Mouse (Mus musculus) limb, embryonic 12.5 days (tissue): ENCODE measurements at regions not wholly inside any gene's neighbourhood (a gene's known extent, or its start where the extent isn't known, plus 50 kb on each side); places are given as distances from the start of the nearest gene placed in this dataset.
A peak's percentile ranks its signal among the peaks of the same experiment; 100 is the strongest.

Experiments used
- ATAC-seq: fragments of 200-750 bp; cut with Nextera tagmentation; 2 replicates; pipeline ENCODE4 v1.8.0; 2017; ENCODE audit warnings: low read depth, moderate TSS enrichment; ENCODE audit not compliant: insufficient number of reproducible peaks, insufficient read depth, low FRiP score, low TSS enrichment
- H3K27ac ChIP-seq: fragments of 300-500 bp; sonication (generic); 2 replicates; pipeline ENCODE4 v1.5.1; 2016; ENCODE audit warnings: mild to moderate bottlenecking, moderate library complexity
- H3K27me3 ChIP-seq: fragments of 300-500 bp; sonication (generic); 2 replicates; pipeline ENCODE4 v1.6.1; 2016; ENCODE audit warnings: mild to moderate bottlenecking, moderate library complexity
- H3K36me3 ChIP-seq: fragments of 300-500 bp; sonication (generic); 2 replicates; pipeline ENCODE4 v1.6.1; 2016; ENCODE audit warnings: mild to moderate bottlenecking, moderate library complexity
- H3K4me1 ChIP-seq: fragments of 300-500 bp; sonication (generic); replicated peaks from 2 replicates; pipeline ENCODE4 v1.6.1; 2016
- H3K4me2 ChIP-seq: fragments of 300-500 bp; sonication (generic); 2 replicates; pipeline ENCODE4 v1.6.1; 2016; ENCODE audit warnings: mild to moderate bottlenecking, moderate library complexity
- H3K4me3 ChIP-seq: fragments of 300-500 bp; sonication (generic); replicated peaks from 2 replicates; pipeline ENCODE4 v1.5.1; 2016; ENCODE audit warnings: mild to moderate bottlenecking
- H3K9ac ChIP-seq: fragments of 300-500 bp; sonication (generic); replicated peaks from 2 replicates; pipeline ENCODE4 v1.6.1; 2016; ENCODE audit warnings: mild to moderate bottlenecking, moderate library complexity
- H3K9me3 ChIP-seq: fragments of 300-500 bp; sonication (generic); 2 replicates; pipeline ENCODE4 v1.6.1; 2016; ENCODE audit warnings: mild to moderate bottlenecking, moderate library complexity
- WGBS: fragments of 180-500 bp; shearing (Covaris S2); methylation state at CpG from one replicate; pipeline ENCODE4 v1.1.7; 2016; 5-methylcytosine and 5-hydroxymethylcytosine counted together

DNA sequence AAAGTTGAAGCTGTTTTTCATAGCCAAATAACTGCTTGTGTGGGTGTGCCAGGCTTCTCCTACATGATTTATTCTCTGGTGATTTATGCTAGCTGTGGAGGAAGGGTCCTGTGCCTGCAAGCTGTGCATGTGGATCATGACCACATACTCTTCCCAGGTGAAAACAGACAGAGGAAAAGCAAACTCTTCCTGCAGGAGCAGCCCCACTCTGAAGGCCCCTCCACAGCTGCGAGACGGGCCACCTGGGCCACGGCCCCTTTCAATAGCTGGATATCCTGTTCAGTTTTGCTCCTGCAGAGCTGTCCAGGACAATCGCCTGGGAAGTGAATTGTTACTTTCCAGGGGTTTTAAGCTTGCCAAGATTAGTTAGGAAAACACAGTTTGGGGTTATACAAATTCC is 722.3 kb upstream of the Marcks start:
- no peaks in the 10 kb centered on the region for H3K36me3 ChIP-seq
- H3K4me3 ChIP-seq: no peak overlapping the region
- H3K9me3 ChIP-seq: no peaks in the 10 kb centered on the region
- 28% methylated on average over 4 of the region's 4 CpGs for WGBS
- no peak overlapping the region for H3K4me2 ChIP-seq
- H3K4me1 ChIP-seq: peaks cover 6% of the 10 kb centered on the region; the same call in 1 of the 2 replicates
- no peak overlapping the region for H3K9ac ChIP-seq
- ATAC-seq: peak; percentile 80
- H3K27me3 ChIP-seq: no peaks in the 10 kb centered on the region
- peak overlapping the region; percentile 66 for H3K27ac ChIP-seq

DNA sequence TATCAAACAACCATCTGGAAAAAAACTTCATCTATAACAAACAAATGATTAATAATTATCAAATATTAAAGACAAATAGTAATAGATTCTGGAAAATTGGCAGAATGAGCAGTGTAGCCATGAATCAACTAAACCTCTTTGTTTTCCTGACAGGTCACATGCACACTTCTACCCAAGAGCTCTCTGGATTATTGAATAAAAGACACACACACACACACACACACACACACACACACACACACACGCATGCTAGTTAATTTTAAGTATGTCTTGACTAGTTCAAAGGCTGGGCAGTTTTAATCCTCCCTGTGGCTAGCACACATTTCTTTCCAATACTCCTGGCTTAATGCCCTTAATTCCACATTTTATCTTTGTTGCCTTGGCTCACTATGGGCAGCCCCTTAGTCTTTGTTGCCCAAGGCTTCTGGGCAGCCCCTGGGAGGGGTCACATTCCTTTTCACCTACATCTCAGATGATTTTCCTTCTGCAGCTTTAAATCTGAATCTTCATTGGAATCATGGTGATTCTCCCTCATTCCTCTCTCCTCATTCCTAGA is 710.6 kb upstream of the Marcks start:
- no peak overlapping the region for H3K27ac ChIP-seq
- peaks cover 11% of the 10 kb centered on the region; the same call in 1 of the 2 replicates for H3K9me3 ChIP-seq
- 79% methylated on average over 1 of the region's 1 CpGs for WGBS
- H3K4me2 ChIP-seq: no peak overlapping the region
- no peaks in the 10 kb centered on the region for H3K36me3 ChIP-seq
- H3K9ac ChIP-seq: no peak overlapping the region
- no peaks in the 10 kb centered on the region for H3K27me3 ChIP-seq
- H3K4me3 ChIP-seq: no peak overlapping the region
- no peaks in the 10 kb centered on the region for H3K4me1 ChIP-seq
- ATAC-seq: no peak

GRCm38 (mm10) chr10:37842820-37843219 is 704.1 kb upstream of the Marcks start:
- 89% methylated on average over 5 of the region's 5 CpGs for WGBS

GRCm38 (mm10) chr10:37841842-37842241 is 703.1 kb upstream of the Marcks start:
- no peaks in the 10 kb centered on the region for H3K36me3 ChIP-seq
- no peaks in the 10 kb centered on the region for H3K9me3 ChIP-seq
- H3K4me3 ChIP-seq: no peak overlapping the region
- 72% methylated on average over 2 of the region's 2 CpGs for WGBS
- no peaks in the 10 kb centered on the region for H3K4me1 ChIP-seq
- H3K27me3 ChIP-seq: no peaks in the 10 kb centered on the region
- no peak for ATAC-seq
- no peak overlapping the region for H3K9ac ChIP-seq
- no peak overlapping the region for H3K4me2 ChIP-seq
- H3K27ac ChIP-seq: no peak overlapping the region

More at GRCm38 (mm10) chr10:37842820-37843219, 704.1 kb upstream of the Marcks start:
- no peak overlapping the region for H3K4me3 ChIP-seq
- no peaks in the 10 kb centered on the region for H3K36me3 ChIP-seq
- H3K4me1 ChIP-seq: no peaks in the 10 kb centered on the region
- no peak for ATAC-seq
- no peak overlapping the region for H3K4me2 ChIP-seq
- no peak overlapping the region for H3K27ac ChIP-seq
- no peak overlapping the region for H3K9ac ChIP-seq
- H3K9me3 ChIP-seq: no peaks in the 10 kb centered on the region
- no peaks in the 10 kb centered on the region for H3K27me3 ChIP-seq

GRCm38 (mm10) chr10:37837721-37838120 is 699.0 kb upstream of the Marcks start:
- WGBS: 70% methylated on average over 2 of the region's 2 CpGs
- Histone ChIP-seq H3K9me3 (no peaks in the 10 kb centered on the region), H3K4me1 (no peaks in the 10 kb centered on the region), H3K36me3 (no peaks in the 10 kb centered on the region), H3K27ac (no peak overlapping the region), H3K27me3 (no peaks in the 10 kb centered on the region), H3K4me2 (no peak overlapping the region), H3K4me3 (no peak overlapping the region), H3K9ac (no peak overlapping the region)
- no peak for ATAC-seq

DNA sequence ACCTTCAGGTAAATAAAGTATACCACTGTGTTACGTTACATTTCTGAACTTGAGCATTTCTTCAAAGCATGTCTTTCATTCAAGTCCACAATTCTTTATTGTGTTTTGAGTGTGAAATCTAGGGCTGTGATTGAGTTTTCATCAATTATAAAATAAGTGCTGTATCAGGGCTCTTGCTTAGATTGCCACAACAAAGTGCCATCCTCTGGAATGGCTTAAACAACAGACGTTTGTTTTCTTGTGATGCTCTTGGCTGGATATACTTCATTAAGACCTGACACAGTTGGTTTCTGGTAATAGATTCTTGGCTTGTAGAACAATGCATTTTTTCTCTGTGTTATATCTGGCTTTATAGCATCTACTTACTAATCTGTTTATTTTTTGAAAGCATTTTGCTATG is 674.3 kb upstream of the Marcks start:
- no peak overlapping the region for H3K27ac ChIP-seq
- H3K9ac ChIP-seq: no peak overlapping the region
- 88% methylated on average over 2 of the region's 2 CpGs for WGBS
- no peaks in the 10 kb centered on the region for H3K4me1 ChIP-seq
- H3K4me3 ChIP-seq: no peak overlapping the region
- no peaks in the 10 kb centered on the region for H3K27me3 ChIP-seq
- H3K36me3 ChIP-seq: no peaks in the 10 kb centered on the region
- no peak overlapping the region for H3K4me2 ChIP-seq
- H3K9me3 ChIP-seq: no peaks in the 10 kb centered on the region
- ATAC-seq: no peak

GRCm38 (mm10) chr10:37812405-37812851 is 673.7 kb upstream of the Marcks start:
- 50% methylated on average over 3 of the region's 3 CpGs for WGBS
- Histone ChIP-seq H3K4me3 (no peak overlapping the region), H3K4me2 (no peak overlapping the region), H3K36me3 (no peaks in the 10 kb centered on the region), H3K9me3 (no peaks in the 10 kb centered on the region), H3K27me3 (no peaks in the 10 kb centered on the region), H3K27ac (no peak overlapping the region), H3K4me1 (no peaks in the 10 kb centered on the region), H3K9ac (no peak overlapping the region)
- ATAC-seq: no peak

DNA sequence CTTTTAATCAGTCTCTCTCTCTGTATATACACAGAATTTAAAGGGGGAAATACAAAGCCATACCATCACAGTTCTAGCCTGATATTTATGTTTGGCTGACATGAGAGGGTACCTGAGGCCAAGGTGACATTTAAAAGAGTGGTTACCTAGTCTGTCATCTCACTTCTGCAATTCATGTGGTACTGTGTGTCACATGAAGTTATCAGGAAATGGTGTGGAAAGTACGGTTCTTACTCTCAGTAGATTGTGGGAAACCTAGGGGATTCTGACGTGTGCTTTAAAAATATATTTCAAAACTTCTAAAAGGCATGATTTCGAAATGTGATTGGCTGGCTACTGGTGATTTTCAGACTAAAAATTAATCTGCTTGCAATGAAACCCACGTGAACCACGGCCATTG is 673.1 kb upstream of the Marcks start:
- no peak for ATAC-seq
- no peaks in the 10 kb centered on the region for H3K9me3 ChIP-seq
- no peak overlapping the region for H3K27ac ChIP-seq

GRCm38 (mm10) chr10:37803225-37803805 is 664.6 kb upstream of the Marcks start:
- no peaks in the 10 kb centered on the region; the same call in none of the 2 replicates for H3K4me1 ChIP-seq
- H3K27ac ChIP-seq: no peak overlapping the region
- WGBS: 86% methylated on average over 4 of the region's 4 CpGs
- no peak overlapping the region for H3K4me3 ChIP-seq
- no peaks in the 10 kb centered on the region for H3K27me3 ChIP-seq
- H3K4me2 ChIP-seq: no peak overlapping the region
- no peaks in the 10 kb centered on the region for H3K9me3 ChIP-seq
- no peak overlapping the region for H3K9ac ChIP-seq
- ATAC-seq: no peak
- H3K36me3 ChIP-seq: no peaks in the 10 kb centered on the region

More for the DNA sequence above, 673.1 kb upstream of the Marcks start:
- Histone ChIP-seq H3K9ac (no peak overlapping the region), H3K4me2 (no peak overlapping the region), H3K27me3 (no peaks in the 10 kb centered on the region), H3K36me3 (no peaks in the 10 kb centered on the region), H3K4me3 (no peak overlapping the region), H3K4me1 (no peaks in the 10 kb centered on the region)
- 82% methylated on average over 5 of the region's 5 CpGs for WGBS

- no peak overlapping the region for H3K27ac ChIP-seq
- H3K4me1 ChIP-seq: peaks cover 3% of the 10 kb centered on the region
- no peaks in the 10 kb centered on the region for H3K36me3 ChIP-seq
- H3K9ac ChIP-seq: no peak overlapping the region
- no peak overlapping the region for H3K4me3 ChIP-seq
- H3K9me3 ChIP-seq: no peaks in the 10 kb centered on the region
- no peak overlapping the region for H3K4me2 ChIP-seq
- ATAC-seq: no peak
- no peaks in the 10 kb centered on the region for H3K27me3 ChIP-seq
- 91% methylated on average over 2 of the region's 2 CpGs for WGBS
Measured at GRCm38 (mm10) chr10:37799397-37799796, 660.7 kb upstream of the Marcks start.

GRCm38 (mm10) chr10:37798285-37798684 is 659.6 kb upstream of the Marcks start:
- Histone ChIP-seq H3K36me3 (no peaks in the 10 kb centered on the region), H3K27me3 (no peaks in the 10 kb centered on the region), H3K27ac (no peak overlapping the region), H3K4me3 (no peak overlapping the region), H3K4me1 (peaks cover 3% of the 10 kb centered on the region), H3K9me3 (no peaks in the 10 kb centered on the region), H3K9ac (no peak overlapping the region), H3K4me2 (no peak overlapping the region)
- 0 out of 2 replicates have a peak, but pooled peaks have one; percentile 56 for ATAC-seq

GRCm38 (mm10) chr10:37797701-37798100 is 659.0 kb upstream of the Marcks start:
- no peak overlapping the region for H3K4me3 ChIP-seq
- peaks cover 3% of the 10 kb centered on the region for H3K4me1 ChIP-seq
- 51% methylated on average over 5 of the region's 5 CpGs for WGBS
- no peak overlapping the region for H3K4me2 ChIP-seq
- H3K9me3 ChIP-seq: no peaks in the 10 kb centered on the region
- H3K27me3 ChIP-seq: no peaks in the 10 kb centered on the region
- H3K27ac ChIP-seq: no peak overlapping the region
- no peak overlapping the region for H3K9ac ChIP-seq
- no peaks in the 10 kb centered on the region for H3K36me3 ChIP-seq
- no peak for ATAC-seq
